Mouse (Mus musculus) myocyte (in vitro differentiated cells): ENCODE measurements at regions not wholly inside any gene's neighbourhood (a gene's known extent, or its start where the extent isn't known, plus 50 kb on each side); places are given as distances from the start of the nearest gene placed in this dataset.

ENCODE experiments used
- E2F4 ChIP-seq: IDR thresholded peaks from one replicate; pipeline ENCODE4 v1.6.1; 2011; ENCODE audit warnings: mild to moderate bottlenecking, control low read depth, moderate library complexity; ENCODE audit not compliant: insufficient read depth
- MAX ChIP-seq: IDR thresholded peaks from one replicate; pipeline ENCODE4 v1.6.1; 2011; ENCODE audit warnings: low read depth, mild to moderate bottlenecking, control low read depth
- POLR2A ChIP-seq: IDR thresholded peaks from one replicate; pipeline ENCODE4 v1.6.1; 2011; ENCODE audit warnings: low read depth, mild to moderate bottlenecking, control low read depth, moderate library complexity; ENCODE audit not compliant: insufficient read length
- POLR2AphosphoS2 ChIP-seq: IDR thresholded peaks from one replicate; pipeline ENCODE4 v1.6.1; 2011; ENCODE audit warnings: low read depth, control low read depth; ENCODE audit not compliant: insufficient read length
- SRF ChIP-seq: IDR thresholded peaks from one replicate; pipeline ENCODE4 v1.6.1; 2011; ENCODE audit warnings: low read depth; ENCODE audit not compliant: control insufficient read depth, insufficient read length

DNA sequence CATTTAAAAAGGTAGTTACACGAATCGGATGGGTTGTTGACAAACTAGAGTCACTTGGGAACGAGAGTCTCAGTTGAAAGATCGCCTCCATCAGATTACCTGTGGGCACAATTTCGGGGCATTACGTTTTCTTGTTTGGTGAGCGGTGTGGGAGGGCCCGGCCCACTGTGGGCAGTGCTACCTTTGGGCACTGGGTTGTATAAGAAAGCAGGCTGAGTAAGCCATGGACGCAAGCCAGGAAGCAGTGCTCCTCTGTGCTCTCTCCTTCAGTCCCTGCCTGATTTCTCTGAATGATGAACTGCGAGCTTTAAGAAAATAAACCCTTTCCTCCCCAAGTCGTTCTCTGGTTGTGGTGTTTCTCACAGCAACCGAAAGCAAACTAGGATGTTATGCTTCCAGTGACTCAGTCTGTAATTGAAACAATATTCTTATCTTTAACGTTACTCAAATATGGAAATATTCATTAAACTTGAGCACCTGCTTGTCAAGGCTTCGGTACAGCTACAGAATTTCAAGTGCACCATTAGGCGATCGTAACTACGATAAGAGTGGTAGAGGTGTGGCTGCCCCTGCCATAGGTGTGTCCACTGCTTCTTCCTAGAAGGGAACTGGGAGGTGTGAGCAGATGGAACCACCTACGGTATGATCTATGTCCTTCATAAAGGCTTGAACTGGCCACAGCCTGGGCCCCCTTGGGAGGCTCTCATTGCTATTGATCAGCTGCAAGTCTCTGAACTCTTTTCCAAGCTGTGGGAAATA lies 119.2 kb upstream of the Tsc22d1 start:
- TF ChIP-seq E2F4 (no peak), SRF (no peak), POLR2A (no peak), MAX (no peak), POLR2AphosphoS2 (no peak)
